Mouse (Mus musculus) lung, adult 2 months (tissue): ENCODE results near the gene Gm8994. TPM values are rescaled to one million over a fixed set of nuclear protein-coding genes. Genes with fewer than 3 reads are reported as not detected.
"Not testable (repeated sequence)": the region's sequence is repeated elsewhere in the genome, so short reads cannot be mapped to it uniquely, and the experiment has no call there.

ENCODE experiments used
- DNase-seq: peaks from one replicate; pipeline ENCODE4 v3.0.0; 2022
- H3K4me1 ChIP-seq: fragments of 200-500 bp; 2 replicates; pipeline ENCODE4 v1.6.1; 2011; ENCODE audit warnings: low read length; ENCODE audit not compliant: control insufficient read depth, insufficient read depth
- H3K4me3 ChIP-seq: fragments of 200-500 bp; replicated peaks from 2 replicates; pipeline ENCODE3; 2011; ENCODE audit warnings: low read depth, mild to moderate bottlenecking, control low read depth, low read length; ENCODE audit errors: extremely low read depth
- CTCF ChIP-seq: fragments of 200-500 bp; IDR thresholded peaks from 2 replicates; pipeline ENCODE4 v1.5.1; 2011; ENCODE audit warnings: mild to moderate bottlenecking, low read length, control low read depth; ENCODE audit not compliant: insufficient read depth
- POLR2A ChIP-seq: fragments of 200-500 bp; IDR thresholded peaks from 2 replicates; pipeline ENCODE4 v1.6.1; 2011; ENCODE audit warnings: low read depth, mild to moderate bottlenecking, control low read depth, low read length, borderline replicate concordance; ENCODE audit errors: extremely low read depth
- WGBS: fragments of 180-500 bp; shearing (Covaris S2); methylation state at CpG from one replicate; pipeline ENCODE4 v1.1.7; 2018; 5-methylcytosine and 5-hydroxymethylcytosine counted together
- polyA plus RNA-seq: library from polyadenylated mRNA; depleted of rRNA; stranded (reverse); fragments of >200 nt; gene quantifications from 2 replicates; pipeline ENCODE4 v1.2.3, GENCODE M21; 2012

The Gm8994 gene
- polyA plus RNA-seq, 1 experiment, result not detected

- TF ChIP-seq CTCF, result no peak
- Histone ChIP-seq H3K4me3 (no peak overlapping the region), H3K4me1 (no peaks in the 10 kb centered on the region; the same call in 1 of the 2 replicates)
- no peak for DNase-seq
These were observed 23.8 kb upstream of the Gm8994 start for GRCm38 (mm10) chr6:136303514-136303913.

GRCm38 (mm10) chr6:136304369-136304988, 22.9 kb upstream of the Gm8994 start:
- 70% methylated on average over 11 of the region's 11 CpGs for WGBS
- Histone ChIP-seq H3K4me3 (no peak overlapping the region), H3K4me1 (no peaks in the 10 kb centered on the region; the same call in 1 of the 2 replicates)
- no peak for DNase-seq
- TF ChIP-seq CTCF (no peak), POLR2A (no peak)

- DNase-seq, result no peak
- no peaks in the 10 kb centered on the region for H3K4me1 ChIP-seq
- TF ChIP-seq CTCF (no peak), POLR2A (no peak)
- no peak overlapping the region for H3K4me3 ChIP-seq
- WGBS, result 71% methylated on average over 2 of the region's 2 CpGs
These were observed 17.9 kb upstream of the Gm8994 start for GRCm38 (mm10) chr6:136309487-136309886.

- DNase-seq, H3K4me1 ChIP-seq, H3K4me3 ChIP-seq: not testable (repeated sequence)
- 96% methylated on average over 26 of the region's 26 CpGs for WGBS
These were observed 1.1 kb downstream of the Gm8994 start for GRCm38 (mm10) chr6:136328416-136328815.

GRCm38 (mm10) chr6:136340669-136341068, 13.3 kb downstream of the Gm8994 start:
- no peak for DNase-seq
- Histone ChIP-seq H3K4me1 (no peaks in the 10 kb centered on the region), H3K4me3 (no peak overlapping the region)
- no peak for TF ChIP-seq POLR2A
- TF ChIP-seq CTCF, result no peak
- WGBS, result 55% methylated on average over 5 of the region's 5 CpGs

GRCm38 (mm10) chr6:136341093-136341492, 13.8 kb downstream of the Gm8994 start:
- WGBS, result 82% methylated on average over 1 of the region's 1 CpGs
- DNase-seq, result no peak
- Histone ChIP-seq H3K4me3 (no peak overlapping the region), H3K4me1 (no peaks in the 10 kb centered on the region)
- TF ChIP-seq CTCF (no peak), POLR2A (no peak)

GRCm38 (mm10) chr6:136343868-136344267, 16.5 kb downstream of the Gm8994 start:
- Histone ChIP-seq H3K4me1 (no peaks in the 10 kb centered on the region), H3K4me3 (no peak overlapping the region)
- TF ChIP-seq CTCF, result no peak
- no peak for TF ChIP-seq POLR2A
- DNase-seq, result no peak
- WGBS, result 68% methylated on average over 7 of the region's 7 CpGs

GRCm38 (mm10) chr6:136345034-136345433, 17.7 kb downstream of the Gm8994 start:
- 85% methylated on average over 6 of the region's 6 CpGs for WGBS

GRCm38 (mm10) chr6:136345641-136346040, 18.3 kb downstream of the Gm8994 start:
- TF ChIP-seq POLR2A (no peak), CTCF (no peak)
- H3K4me1 ChIP-seq, result no peaks in the 10 kb centered on the region
- H3K4me3 ChIP-seq, result no peak overlapping the region
- 81% methylated on average over 7 of the region's 7 CpGs for WGBS
- no peak for DNase-seq

More at GRCm38 (mm10) chr6:136345034-136345433, 17.7 kb downstream of the Gm8994 start:
- DNase-seq, result no peak
- no peaks in the 10 kb centered on the region for H3K4me1 ChIP-seq
- H3K4me3 ChIP-seq, result no peak overlapping the region
- TF ChIP-seq CTCF (no peak), POLR2A (no peak)

- WGBS, result 56% methylated on average over 5 of the region's 5 CpGs
- H3K4me1 ChIP-seq, result no peaks in the 10 kb centered on the region
- H3K4me3 ChIP-seq, result no peak overlapping the region
- no peak for DNase-seq
- TF ChIP-seq POLR2A (no peak), CTCF (no peak)
These were observed 19.7 kb downstream of the Gm8994 start for GRCm38 (mm10) chr6:136347053-136347452.
